Mouse (Mus musculus): ENCODE results near the gene Wdr46. TPM values are rescaled to one million over a fixed set of nuclear protein-coding genes. Genes with fewer than 3 reads are reported as not detected.

Gene Wdr46
- polyA plus RNA-seq, 1 experiment from 2014 or later: 17.1 TPM

DNA sequence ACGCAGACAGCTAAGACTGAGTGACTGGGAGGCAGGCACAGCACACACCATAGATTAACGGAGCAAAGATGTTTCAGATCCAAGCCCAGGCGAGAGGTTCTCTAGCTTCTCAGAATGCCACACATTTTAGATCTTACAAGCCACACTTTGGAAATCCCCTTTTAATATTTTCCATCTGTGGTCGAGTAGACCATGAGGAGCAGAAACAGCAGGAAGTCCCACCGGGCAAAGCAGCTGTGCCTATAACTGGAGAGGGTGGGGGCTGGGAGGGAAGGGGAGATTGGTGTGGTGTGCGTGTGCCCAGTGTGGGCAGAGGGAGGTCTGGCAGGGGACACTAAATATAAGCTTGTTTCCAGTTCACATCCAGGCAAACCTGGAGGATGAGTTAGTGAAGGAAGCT, 17.0 kb downstream of the Wdr46 start:
- H3K9ac ChIP-seq (ENCODE audit: low read length): no peak overlapping the region
- WGBS: 85% methylated on average over 6 of the region's 6 CpGs
- ATAC-seq (ENCODE audit: low FRiP score, low TSS enrichment) (no peak), DNase-seq (ENCODE audit: low spot score) (no peak)
- H3K36me3 ChIP-seq (ENCODE audit: control insufficient read depth, insufficient read depth, low read length): peaks cover 17% of the 10 kb centered on the region
- no peak overlapping the region for H3K27ac ChIP-seq (replicated peaks)
- H3K27me3 ChIP-seq (ENCODE audit: control insufficient read depth, insufficient read depth, low read length): no peaks in the 10 kb centered on the region
- no peak for TF ChIP-seq EP300 (optimal IDR thresholded peaks at IDR 0.05)
- TF ChIP-seq CTCF (IDR thresholded peaks at IDR 0.05; ENCODE audit: low read depth): no peak
- no peak overlapping the region for H3K4me3 ChIP-seq (ENCODE audit: low read depth, low read length)
- no peaks in the 10 kb centered on the region for H3K9me3 ChIP-seq (ENCODE audit: control insufficient read depth, low read length)
- H3K4me1 ChIP-seq (replicated peaks; ENCODE audit: control insufficient read depth, insufficient read depth): peaks cover 2% of the 10 kb centered on the region; the same call in 1 of the 2 replicates
- no peak overlapping the region for H3K4me2 ChIP-seq (replicated peaks; ENCODE audit: low read depth)

- 91% methylated on average over 11 of the region's 11 CpGs for WGBS
- Histone ChIP-seq H3K9ac (ENCODE audit: low read length) (no peak overlapping the region), H3K4me2 (replicated peaks; ENCODE audit: low read depth) (no peak overlapping the region), H3K27ac (replicated peaks) (no peak overlapping the region), H3K4me3 (ENCODE audit: low read depth, low read length) (no peak overlapping the region), H3K27me3 (ENCODE audit: control insufficient read depth, insufficient read depth, low read length) (no peaks in the 10 kb centered on the region), H3K36me3 (ENCODE audit: control insufficient read depth, insufficient read depth, low read length) (peaks cover 9% of the 10 kb centered on the region; the same call in 1 of the 2 replicates), H3K4me1 (replicated peaks; ENCODE audit: control insufficient read depth, insufficient read depth) (peaks cover 2% of the 10 kb centered on the region; the same call in 1 of the 2 replicates), H3K9me3 (ENCODE audit: control insufficient read depth, low read length) (no peaks in the 10 kb centered on the region)
- no peak for ATAC-seq (ENCODE audit: low FRiP score, low TSS enrichment)
- TF ChIP-seq EP300 (optimal IDR thresholded peaks at IDR 0.05) (no peak), CTCF (IDR thresholded peaks at IDR 0.05; ENCODE audit: low read depth) (no peak)
- no peak for DNase-seq (ENCODE audit: low spot score)
Observed at GRCm38 (mm10) chr17:33958451-33958850, 18.0 kb downstream of the Wdr46 start.

- TF ChIP-seq EP300 (optimal IDR thresholded peaks at IDR 0.05) (no peak), CTCF (IDR thresholded peaks at IDR 0.05; ENCODE audit: low read depth) (no peak)
- no peaks in the 10 kb centered on the region for H3K9me3 ChIP-seq (ENCODE audit: control insufficient read depth, low read length)
- no peak overlapping the region for H3K9ac ChIP-seq (ENCODE audit: low read length)
- no peaks in the 10 kb centered on the region for H3K27me3 ChIP-seq (ENCODE audit: control insufficient read depth, insufficient read depth, low read length)
- peaks cover 9% of the 10 kb centered on the region; the same call in 1 of the 2 replicates for H3K36me3 ChIP-seq (ENCODE audit: control insufficient read depth, insufficient read depth, low read length)
- WGBS: 95% methylated on average over 13 of the region's 13 CpGs
- H3K4me1 ChIP-seq (replicated peaks; ENCODE audit: control insufficient read depth, insufficient read depth): peaks cover 2% of the 10 kb centered on the region; the same call in 1 of the 2 replicates
- no peak for ATAC-seq (ENCODE audit: low FRiP score, low TSS enrichment)
- H3K4me3 ChIP-seq (ENCODE audit: low read depth, low read length): no peak overlapping the region
- no peak overlapping the region for H3K4me2 ChIP-seq (replicated peaks; ENCODE audit: low read depth)
- H3K27ac ChIP-seq (replicated peaks): no peak overlapping the region
- no peak for DNase-seq (ENCODE audit: low spot score)
Observed at GRCm38 (mm10) chr17:33959135-33959534, 18.7 kb downstream of the Wdr46 start.

GRCm38 (mm10) chr17:33959948-33960347, 19.5 kb downstream of the Wdr46 start:
- no peak for DNase-seq (ENCODE audit: low spot score)
- Histone ChIP-seq H3K9ac (ENCODE audit: low read length) (no peak overlapping the region), H3K27me3 (ENCODE audit: control insufficient read depth, insufficient read depth, low read length) (no peaks in the 10 kb centered on the region), H3K4me2 (replicated peaks; ENCODE audit: low read depth) (no peak overlapping the region), H3K36me3 (ENCODE audit: control insufficient read depth, insufficient read depth, low read length) (peaks cover 9% of the 10 kb centered on the region; the same call in 1 of the 2 replicates), H3K27ac (replicated peaks) (no peak overlapping the region), H3K9me3 (ENCODE audit: control insufficient read depth, low read length) (no peaks in the 10 kb centered on the region), H3K4me3 (ENCODE audit: low read depth, low read length) (no peak overlapping the region), H3K4me1 (replicated peaks; ENCODE audit: control insufficient read depth, insufficient read depth) (no peaks in the 10 kb centered on the region)
- no peak for ATAC-seq (ENCODE audit: low FRiP score, low TSS enrichment)
- no peak for TF ChIP-seq EP300 (optimal IDR thresholded peaks at IDR 0.05)
- no peak for TF ChIP-seq CTCF (IDR thresholded peaks at IDR 0.05; ENCODE audit: low read depth)
- WGBS: 90% methylated on average over 15 of the region's 15 CpGs

DNA sequence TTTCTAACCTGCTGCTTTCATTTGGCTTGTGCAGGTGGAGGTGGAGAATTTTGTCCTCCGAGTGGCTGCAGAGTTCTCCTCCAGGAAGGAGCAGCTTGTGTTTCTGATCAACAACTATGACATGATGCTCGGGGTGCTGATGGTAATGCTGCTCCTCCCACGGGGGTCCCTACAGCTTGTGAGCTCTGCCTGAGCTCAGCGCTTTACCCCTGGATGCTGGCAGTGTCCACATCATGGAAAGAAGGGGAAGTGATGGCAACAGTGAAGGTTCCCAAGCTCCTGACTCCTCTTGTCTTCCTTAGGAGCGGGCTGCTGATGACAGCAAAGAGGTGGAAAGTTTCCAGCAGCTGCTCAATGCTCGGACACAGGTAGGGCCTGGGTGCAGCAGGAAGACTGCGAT, 22.4 kb downstream of the Wdr46 start:
- Histone ChIP-seq H3K4me3 (ENCODE audit: low read depth, low read length) (no peak overlapping the region), H3K27ac (replicated peaks) (no peak overlapping the region), H3K9me3 (ENCODE audit: control insufficient read depth, low read length) (no peaks in the 10 kb centered on the region), H3K36me3 (ENCODE audit: control insufficient read depth, insufficient read depth, low read length) (peaks cover 9% of the 10 kb centered on the region; the same call in 1 of the 2 replicates), H3K4me2 (replicated peaks; ENCODE audit: low read depth) (no peak overlapping the region), H3K27me3 (ENCODE audit: control insufficient read depth, insufficient read depth, low read length) (no peaks in the 10 kb centered on the region), H3K4me1 (replicated peaks; ENCODE audit: control insufficient read depth, insufficient read depth) (no peaks in the 10 kb centered on the region), H3K9ac (ENCODE audit: low read length) (no peak overlapping the region)
- WGBS: 91% methylated on average over 7 of the region's 7 CpGs
- TF ChIP-seq EP300 (optimal IDR thresholded peaks at IDR 0.05) (no peak), CTCF (IDR thresholded peaks at IDR 0.05; ENCODE audit: low read depth) (no peak)
- DNase-seq (ENCODE audit: low spot score) (no peak), ATAC-seq (ENCODE audit: low FRiP score, low TSS enrichment) (no peak)

- TF ChIP-seq CTCF (IDR thresholded peaks at IDR 0.05; ENCODE audit: low read depth): no peak
- no peak for TF ChIP-seq EP300 (optimal IDR thresholded peaks at IDR 0.05)
- H3K4me3 ChIP-seq (ENCODE audit: low read depth, low read length): no peak overlapping the region
- WGBS: 86% methylated on average over 17 of the region's 17 CpGs
- no peak overlapping the region for H3K9ac ChIP-seq (ENCODE audit: low read length)
- H3K4me2 ChIP-seq (replicated peaks; ENCODE audit: low read depth): no peak overlapping the region
- DNase-seq (ENCODE audit: low spot score): no peak
- ATAC-seq (ENCODE audit: low FRiP score, low TSS enrichment): no peak
- no peaks in the 10 kb centered on the region; the same call in 1 of the 2 replicates for H3K36me3 ChIP-seq (ENCODE audit: control insufficient read depth, insufficient read depth, low read length)
- H3K4me1 ChIP-seq (replicated peaks; ENCODE audit: control insufficient read depth, insufficient read depth): no peaks in the 10 kb centered on the region
- no peaks in the 10 kb centered on the region for H3K27me3 ChIP-seq (ENCODE audit: control insufficient read depth, insufficient read depth, low read length)
- H3K9me3 ChIP-seq (ENCODE audit: control insufficient read depth, low read length): no peaks in the 10 kb centered on the region
- no peak overlapping the region for H3K27ac ChIP-seq (replicated peaks)
Observed at GRCm38 (mm10) chr17:33965082-33965845, 24.8 kb downstream of the Wdr46 start.

All from stomach, postnatal 0 days (tissue).